Mouse (Mus musculus): ENCODE measurements around the gene Nfatc3. TPM values are rescaled to one million over a fixed set of nuclear protein-coding genes. Genes with fewer than 3 reads are reported as not detected.

The Nfatc3 gene
- polyA plus RNA-seq, 1 experiment from 2014 or later: 6.2 TPM

GRCm38 (mm10) chr8:106077452-106078067 lies 18.9 kb downstream of the Nfatc3 start:
- H3K36me3 ChIP-seq (ENCODE audit: control insufficient read depth, insufficient read depth, low read length): peaks cover 2% of the 10 kb centered on the region; the same call in 1 of the 2 replicates
- no peak for ATAC-seq (replicated peaks; ENCODE audit: low FRiP score)
- no peak overlapping the region for H3K9ac ChIP-seq (ENCODE audit: low read depth, low read length)
- no peak for DNase-seq (ENCODE audit: low spot score)
- H3K27ac ChIP-seq (ENCODE audit: low read depth, low read length): no peak overlapping the region
- H3K4me3 ChIP-seq (ENCODE audit: low read depth, low read length): no peak overlapping the region
- no peak overlapping the region for H3K4me2 ChIP-seq
- no peaks in the 10 kb centered on the region for H3K4me1 ChIP-seq (replicated peaks; ENCODE audit: control insufficient read depth, insufficient read depth, low read length)
- WGBS: 80% methylated on average over 1 of the region's 1 CpGs
- H3K9me3 ChIP-seq (ENCODE audit: control insufficient read depth, low read length): no peaks in the 10 kb centered on the region
- H3K27me3 ChIP-seq (replicated peaks; ENCODE audit: control insufficient read depth, insufficient read depth, low read length): no peaks in the 10 kb centered on the region

- H3K4me2 ChIP-seq: no peak overlapping the region
- DNase-seq (ENCODE audit: low spot score) (no peak), ATAC-seq (replicated peaks; ENCODE audit: low FRiP score) (no peak)
- H3K27me3 ChIP-seq (replicated peaks; ENCODE audit: control insufficient read depth, insufficient read depth, low read length): no peaks in the 10 kb centered on the region
- no peaks in the 10 kb centered on the region for H3K4me1 ChIP-seq (replicated peaks; ENCODE audit: control insufficient read depth, insufficient read depth, low read length)
- H3K9me3 ChIP-seq (ENCODE audit: control insufficient read depth, low read length): no peaks in the 10 kb centered on the region
- no peak overlapping the region for H3K27ac ChIP-seq (ENCODE audit: low read depth, low read length)
- H3K4me3 ChIP-seq (ENCODE audit: low read depth, low read length): no peak overlapping the region
- H3K9ac ChIP-seq (ENCODE audit: low read depth, low read length): no peak overlapping the region
- peaks cover 10% of the 10 kb centered on the region; the same call in 1 of the 2 replicates for H3K36me3 ChIP-seq (ENCODE audit: control insufficient read depth, insufficient read depth, low read length)
- 90% methylated on average over 4 of the region's 4 CpGs for WGBS
These were observed 43.7 kb downstream of the Nfatc3 start for GRCm38 (mm10) chr8:106102321-106102720.

GRCm38 (mm10) chr8:106103888-106104287 lies 45.2 kb downstream of the Nfatc3 start:
- WGBS: 74% methylated on average over 2 of the region's 2 CpGs
- Histone ChIP-seq H3K27me3 (replicated peaks; ENCODE audit: control insufficient read depth, insufficient read depth, low read length) (no peaks in the 10 kb centered on the region), H3K4me3 (ENCODE audit: low read depth, low read length) (no peak overlapping the region), H3K9ac (ENCODE audit: low read depth, low read length) (no peak overlapping the region), H3K4me2 (no peak overlapping the region), H3K36me3 (ENCODE audit: control insufficient read depth, insufficient read depth, low read length) (peaks cover 20% of the 10 kb centered on the region), H3K27ac (ENCODE audit: low read depth, low read length) (no peak overlapping the region), H3K4me1 (replicated peaks; ENCODE audit: control insufficient read depth, insufficient read depth, low read length) (no peaks in the 10 kb centered on the region), H3K9me3 (ENCODE audit: control insufficient read depth, low read length) (no peaks in the 10 kb centered on the region)
- DNase-seq (ENCODE audit: low spot score) (no peak), ATAC-seq (replicated peaks; ENCODE audit: low FRiP score) (no peak)

GRCm38 (mm10) chr8:106106193-106106592 lies 47.6 kb downstream of the Nfatc3 start:
- H3K36me3 ChIP-seq (ENCODE audit: control insufficient read depth, insufficient read depth, low read length): peaks cover 24% of the 10 kb centered on the region
- H3K4me3 ChIP-seq (ENCODE audit: low read depth, low read length): no peak overlapping the region
- H3K9me3 ChIP-seq (ENCODE audit: control insufficient read depth, low read length): no peaks in the 10 kb centered on the region
- no peaks in the 10 kb centered on the region for H3K27me3 ChIP-seq (replicated peaks; ENCODE audit: control insufficient read depth, insufficient read depth, low read length)
- no peak overlapping the region for H3K4me2 ChIP-seq
- ATAC-seq (replicated peaks; ENCODE audit: low FRiP score) (no peak), DNase-seq (ENCODE audit: low spot score) (no peak)
- H3K27ac ChIP-seq (ENCODE audit: low read depth, low read length): no peak overlapping the region
- 64% methylated on average over 1 of the region's 1 CpGs for WGBS
- H3K4me1 ChIP-seq (replicated peaks; ENCODE audit: control insufficient read depth, insufficient read depth, low read length): no peaks in the 10 kb centered on the region
- H3K9ac ChIP-seq (ENCODE audit: low read depth, low read length): no peak overlapping the region

GRCm38 (mm10) chr8:106108080-106108479 lies 49.4 kb downstream of the Nfatc3 start:
- H3K9me3 ChIP-seq (ENCODE audit: control insufficient read depth, low read length): no peaks in the 10 kb centered on the region
- H3K27me3 ChIP-seq (replicated peaks; ENCODE audit: control insufficient read depth, insufficient read depth, low read length): no peaks in the 10 kb centered on the region
- H3K9ac ChIP-seq (ENCODE audit: low read depth, low read length): no peak overlapping the region
- peaks cover 27% of the 10 kb centered on the region for H3K36me3 ChIP-seq (ENCODE audit: control insufficient read depth, insufficient read depth, low read length)
- H3K4me1 ChIP-seq (replicated peaks; ENCODE audit: control insufficient read depth, insufficient read depth, low read length): no peaks in the 10 kb centered on the region
- H3K27ac ChIP-seq (ENCODE audit: low read depth, low read length): no peak overlapping the region
- no peak for ATAC-seq (replicated peaks; ENCODE audit: low FRiP score)
- no peak for DNase-seq (ENCODE audit: low spot score)
- no peak overlapping the region for H3K4me3 ChIP-seq (ENCODE audit: low read depth, low read length)
- no peak overlapping the region for H3K4me2 ChIP-seq
- WGBS: 96% methylated on average over 4 of the region's 4 CpGs

GRCm38 (mm10) chr8:106108729-106109128 lies 50.1 kb downstream of the Nfatc3 start:
- no peak for ATAC-seq (replicated peaks; ENCODE audit: low FRiP score)

GRCm38 (mm10) chr8:106112041-106112440 lies 53.4 kb downstream of the Nfatc3 start:
- 81% methylated on average over 2 of the region's 2 CpGs for WGBS
- ATAC-seq (replicated peaks; ENCODE audit: low FRiP score): no peak
- Histone ChIP-seq H3K27me3 (replicated peaks; ENCODE audit: control insufficient read depth, insufficient read depth, low read length) (no peaks in the 10 kb centered on the region), H3K9me3 (ENCODE audit: control insufficient read depth, low read length) (no peaks in the 10 kb centered on the region), H3K4me1 (replicated peaks; ENCODE audit: control insufficient read depth, insufficient read depth, low read length) (no peaks in the 10 kb centered on the region), H3K27ac (ENCODE audit: low read depth, low read length) (no peak overlapping the region), H3K4me3 (ENCODE audit: low read depth, low read length) (no peak overlapping the region), H3K4me2 (no peak overlapping the region), H3K9ac (ENCODE audit: low read depth, low read length) (no peak overlapping the region), H3K36me3 (ENCODE audit: control insufficient read depth, insufficient read depth, low read length) (peaks cover 29% of the 10 kb centered on the region)
- DNase-seq (ENCODE audit: low spot score): no peak

More at GRCm38 (mm10) chr8:106108729-106109128, 50.1 kb downstream of the Nfatc3 start:
- H3K4me1 ChIP-seq (replicated peaks; ENCODE audit: control insufficient read depth, insufficient read depth, low read length): no peaks in the 10 kb centered on the region
- no peak overlapping the region for H3K4me2 ChIP-seq
- 93% methylated on average over 3 of the region's 3 CpGs for WGBS
- no peaks in the 10 kb centered on the region for H3K27me3 ChIP-seq (replicated peaks; ENCODE audit: control insufficient read depth, insufficient read depth, low read length)
- H3K36me3 ChIP-seq (ENCODE audit: control insufficient read depth, insufficient read depth, low read length): peaks cover 27% of the 10 kb centered on the region
- DNase-seq (ENCODE audit: low spot score): no peak
- no peaks in the 10 kb centered on the region for H3K9me3 ChIP-seq (ENCODE audit: control insufficient read depth, low read length)
- no peak overlapping the region for H3K27ac ChIP-seq (ENCODE audit: low read depth, low read length)
- H3K4me3 ChIP-seq (ENCODE audit: low read depth, low read length): no peak overlapping the region
- H3K9ac ChIP-seq (ENCODE audit: low read depth, low read length): no peak overlapping the region

GRCm38 (mm10) chr8:106112514-106112913 lies 53.9 kb downstream of the Nfatc3 start:
- 91% methylated on average over 1 of the region's 1 CpGs for WGBS
- H3K36me3 ChIP-seq (ENCODE audit: control insufficient read depth, insufficient read depth, low read length): peaks cover 29% of the 10 kb centered on the region
- no peak overlapping the region for H3K9ac ChIP-seq (ENCODE audit: low read depth, low read length)
- H3K4me1 ChIP-seq (replicated peaks; ENCODE audit: control insufficient read depth, insufficient read depth, low read length): no peaks in the 10 kb centered on the region
- no peak for ATAC-seq (replicated peaks; ENCODE audit: low FRiP score)
- no peaks in the 10 kb centered on the region for H3K27me3 ChIP-seq (replicated peaks; ENCODE audit: control insufficient read depth, insufficient read depth, low read length)
- H3K9me3 ChIP-seq (ENCODE audit: control insufficient read depth, low read length): no peaks in the 10 kb centered on the region
- no peak overlapping the region for H3K27ac ChIP-seq (ENCODE audit: low read depth, low read length)
- no peak overlapping the region for H3K4me2 ChIP-seq
- no peak for DNase-seq (ENCODE audit: low spot score)
- H3K4me3 ChIP-seq (ENCODE audit: low read depth, low read length): no peak overlapping the region

GRCm38 (mm10) chr8:106115897-106116296 lies 57.3 kb downstream of the Nfatc3 start:
- H3K9me3 ChIP-seq (ENCODE audit: control insufficient read depth, low read length): no peaks in the 10 kb centered on the region
- H3K4me2 ChIP-seq: no peak overlapping the region
- H3K4me1 ChIP-seq (replicated peaks; ENCODE audit: control insufficient read depth, insufficient read depth, low read length): no peaks in the 10 kb centered on the region
- H3K4me3 ChIP-seq (ENCODE audit: low read depth, low read length): no peak overlapping the region
- peaks cover 14% of the 10 kb centered on the region; the same call in 1 of the 2 replicates for H3K36me3 ChIP-seq (ENCODE audit: control insufficient read depth, insufficient read depth, low read length)
- ATAC-seq (replicated peaks; ENCODE audit: low FRiP score) (no peak), DNase-seq (ENCODE audit: low spot score) (no peak)
- H3K27me3 ChIP-seq (replicated peaks; ENCODE audit: control insufficient read depth, insufficient read depth, low read length): no peaks in the 10 kb centered on the region
- H3K9ac ChIP-seq (ENCODE audit: low read depth, low read length): no peak overlapping the region
- H3K27ac ChIP-seq (ENCODE audit: low read depth, low read length): no peak overlapping the region
- 82% methylated on average over 3 of the region's 3 CpGs for WGBS
